Mouse (Mus musculus) limb, embryonic 12.5 days (tissue): ENCODE measurements around the gene Kidins220. TPM values are rescaled to one million over a fixed set of nuclear protein-coding genes. Genes with fewer than 3 reads are reported as not detected.

Source experiments
- ATAC-seq: fragments of 200-750 bp; cut with Nextera tagmentation; 2 replicates; pipeline ENCODE4 v1.8.0; 2017; ENCODE audit warnings: low read depth, moderate TSS enrichment; ENCODE audit not compliant: insufficient number of reproducible peaks, insufficient read depth, low FRiP score, low TSS enrichment
- H3K27ac ChIP-seq: fragments of 300-500 bp; sonication (generic); 2 replicates; pipeline ENCODE4 v1.5.1; 2016; ENCODE audit warnings: mild to moderate bottlenecking, moderate library complexity
- H3K27me3 ChIP-seq: fragments of 300-500 bp; sonication (generic); 2 replicates; pipeline ENCODE4 v1.6.1; 2016; ENCODE audit warnings: mild to moderate bottlenecking, moderate library complexity
- H3K36me3 ChIP-seq: fragments of 300-500 bp; sonication (generic); 2 replicates; pipeline ENCODE4 v1.6.1; 2016; ENCODE audit warnings: mild to moderate bottlenecking, moderate library complexity
- H3K4me1 ChIP-seq: fragments of 300-500 bp; sonication (generic); replicated peaks from 2 replicates; pipeline ENCODE4 v1.6.1; 2016
- H3K4me2 ChIP-seq: fragments of 300-500 bp; sonication (generic); 2 replicates; pipeline ENCODE4 v1.6.1; 2016; ENCODE audit warnings: mild to moderate bottlenecking, moderate library complexity
- H3K4me3 ChIP-seq: fragments of 300-500 bp; sonication (generic); replicated peaks from 2 replicates; pipeline ENCODE4 v1.5.1; 2016; ENCODE audit warnings: mild to moderate bottlenecking
- H3K9ac ChIP-seq: fragments of 300-500 bp; sonication (generic); replicated peaks from 2 replicates; pipeline ENCODE4 v1.6.1; 2016; ENCODE audit warnings: mild to moderate bottlenecking, moderate library complexity
- H3K9me3 ChIP-seq: fragments of 300-500 bp; sonication (generic); 2 replicates; pipeline ENCODE4 v1.6.1; 2016; ENCODE audit warnings: mild to moderate bottlenecking, moderate library complexity
- WGBS: fragments of 180-500 bp; shearing (Covaris S2); methylation state at CpG from one replicate; pipeline ENCODE4 v1.1.7; 2016; 5-methylcytosine and 5-hydroxymethylcytosine counted together
- polyA plus RNA-seq: library from polyadenylated mRNA; unstranded; fragments of >200 nt; fragmentation: Nextera tagmentation; extraction: Ambion mirVana; gene quantifications from 2 replicates; pipeline ENCODE4 v1.2.1, GENCODE M21; 2016

The Kidins220 gene
- polyA plus RNA-seq, 1 experiment from 2014 or later, result 19.6 TPM

- Histone ChIP-seq H3K4me2 (no peak overlapping the region), H3K9me3 (no peaks in the 10 kb centered on the region), H3K4me1 (no peaks in the 10 kb centered on the region; the same call in 1 of the 2 replicates), H3K27ac (no peak overlapping the region), H3K4me3 (no peak overlapping the region), H3K9ac (no peak overlapping the region), H3K27me3 (no peaks in the 10 kb centered on the region), H3K36me3 (peaks cover 26% of the 10 kb centered on the region)
- ATAC-seq, result no peak
- WGBS, result 87% methylated on average over 9 of the region's 9 CpGs
Observed at GRCm38 (mm10) chr12:25059487-25060200, 84.9 kb downstream of the Kidins220 start.

GRCm38 (mm10) chr12:25060901-25061300 is 86.2 kb downstream of the Kidins220 start:
- 87% methylated on average over 7 of the region's 7 CpGs for WGBS
- H3K27ac ChIP-seq, result no peak overlapping the region
- no peaks in the 10 kb centered on the region for H3K4me1 ChIP-seq
- no peak overlapping the region for H3K4me2 ChIP-seq
- no peaks in the 10 kb centered on the region for H3K27me3 ChIP-seq
- H3K9me3 ChIP-seq, result no peaks in the 10 kb centered on the region
- no peak overlapping the region for H3K4me3 ChIP-seq
- ATAC-seq, result no peak
- no peak overlapping the region for H3K9ac ChIP-seq
- H3K36me3 ChIP-seq, result peaks cover 25% of the 10 kb centered on the region

- Histone ChIP-seq H3K27ac (no peak overlapping the region), H3K27me3 (no peaks in the 10 kb centered on the region), H3K4me1 (no peaks in the 10 kb centered on the region), H3K36me3 (peaks cover 16% of the 10 kb centered on the region), H3K4me2 (no peak overlapping the region), H3K9me3 (no peaks in the 10 kb centered on the region), H3K4me3 (no peak overlapping the region), H3K9ac (no peak overlapping the region)
- no peak for ATAC-seq
- 78% methylated on average over 6 of the region's 6 CpGs for WGBS
Observed at GRCm38 (mm10) chr12:25062264-25062663, 87.5 kb downstream of the Kidins220 start.

- H3K4me1 ChIP-seq, result no peaks in the 10 kb centered on the region
- no peak overlapping the region for H3K27ac ChIP-seq
- H3K27me3 ChIP-seq, result no peaks in the 10 kb centered on the region
- no peak overlapping the region for H3K4me3 ChIP-seq
- ATAC-seq, result no peak
- 0 out of 2 replicates have a peak, but pooled peaks cover 3% of the 10 kb centered on the region for H3K9me3 ChIP-seq
- no peak overlapping the region for H3K9ac ChIP-seq
- WGBS, result 79% methylated on average over 4 of the region's 4 CpGs
- no peaks in the 10 kb centered on the region for H3K36me3 ChIP-seq
- no peak overlapping the region for H3K4me2 ChIP-seq
Observed at GRCm38 (mm10) chr12:25073374-25073773, 98.6 kb downstream of the Kidins220 start.

GRCm38 (mm10) chr12:25074344-25074743 is 99.6 kb downstream of the Kidins220 start:
- H3K4me1 ChIP-seq, result no peaks in the 10 kb centered on the region
- no peaks in the 10 kb centered on the region for H3K27me3 ChIP-seq
- H3K9ac ChIP-seq, result no peak overlapping the region
- H3K36me3 ChIP-seq, result no peaks in the 10 kb centered on the region
- H3K4me2 ChIP-seq, result no peak overlapping the region
- 81% methylated on average over 3 of the region's 3 CpGs for WGBS
- no peak overlapping the region for H3K4me3 ChIP-seq
- H3K9me3 ChIP-seq, result 0 out of 2 replicates have a peak, but pooled peaks cover 3% of the 10 kb centered on the region
- ATAC-seq, result no peak
- H3K27ac ChIP-seq, result no peak overlapping the region

GRCm38 (mm10) chr12:25083260-25084178 is 108.8 kb downstream of the Kidins220 start:
- Histone ChIP-seq H3K36me3 (no peaks in the 10 kb centered on the region), H3K9me3 (no peaks in the 10 kb centered on the region), H3K4me3 (no peak overlapping the region), H3K4me2 (peak overlapping the region; percentile 38), H3K27me3 (no peaks in the 10 kb centered on the region), H3K27ac (no peak overlapping the region), H3K4me1 (peaks cover 9% of the 10 kb centered on the region), H3K9ac (no peak overlapping the region)
- WGBS, result 39% methylated on average over 26 of the region's 26 CpGs
- ATAC-seq, result 0 out of 2 replicates have a peak, but pooled peaks have one; percentile 15

- Histone ChIP-seq H3K9ac (no peak overlapping the region), H3K4me2 (no peak overlapping the region), H3K27ac (no peak overlapping the region), H3K27me3 (no peaks in the 10 kb centered on the region), H3K36me3 (no peaks in the 10 kb centered on the region), H3K4me1 (peaks cover 13% of the 10 kb centered on the region), H3K4me3 (no peak overlapping the region), H3K9me3 (no peaks in the 10 kb centered on the region)
- no peak for ATAC-seq
- 39% methylated on average over 4 of the region's 4 CpGs for WGBS
Observed at GRCm38 (mm10) chr12:25086966-25087365, 112.2 kb downstream of the Kidins220 start.

GRCm38 (mm10) chr12:25089433-25089832 is 114.7 kb downstream of the Kidins220 start:
- no peaks in the 10 kb centered on the region for H3K27me3 ChIP-seq
- H3K4me2 ChIP-seq, result no peak overlapping the region
- H3K4me3 ChIP-seq, result no peak overlapping the region
- no peaks in the 10 kb centered on the region for H3K36me3 ChIP-seq
- H3K9me3 ChIP-seq, result no peaks in the 10 kb centered on the region
- no peak overlapping the region for H3K27ac ChIP-seq
- no peak for ATAC-seq
- WGBS, result 52% methylated on average over 1 of the region's 1 CpGs
- H3K9ac ChIP-seq, result no peak overlapping the region
- H3K4me1 ChIP-seq, result peaks cover 22% of the 10 kb centered on the region

- Histone ChIP-seq H3K36me3 (no peaks in the 10 kb centered on the region), H3K4me3 (peak overlapping the region; percentile 43), H3K27me3 (no peaks in the 10 kb centered on the region), H3K27ac (peak overlapping the region; percentile 67), H3K4me2 (peak overlapping the region; percentile 72), H3K9ac (peak overlapping the region; percentile 44; the same call in 1 of the 2 replicates), H3K9me3 (no peaks in the 10 kb centered on the region), H3K4me1 (peaks cover 28% of the 10 kb centered on the region)
- peak; percentile 74 for ATAC-seq
- WGBS, result 6% methylated on average over 25 of the region's 25 CpGs
Observed at GRCm38 (mm10) chr12:25092027-25092704, 117.4 kb downstream of the Kidins220 start.

GRCm38 (mm10) chr12:25092751-25093211 is 118.1 kb downstream of the Kidins220 start:
- WGBS, result under 1% methylated on average over 17 of the region's 17 CpGs
- peak; percentile 22; the same call in 1 of the 2 replicates for ATAC-seq

More at GRCm38 (mm10) chr12:25092751-25093211, 118.1 kb downstream of the Kidins220 start:
- Histone ChIP-seq H3K4me1 (peaks cover 32% of the 10 kb centered on the region), H3K9me3 (no peaks in the 10 kb centered on the region), H3K36me3 (no peaks in the 10 kb centered on the region), H3K9ac (peak overlapping the region; percentile 44), H3K27me3 (no peaks in the 10 kb centered on the region), H3K4me3 (peak overlapping the region; percentile 43), H3K4me2 (peak overlapping the region; percentile 72), H3K27ac (peak overlapping the region; percentile 74)
